Mouse (Mus musculus): ENCODE data around the gene Gja10. TPM values are rescaled to one million over a fixed set of nuclear protein-coding genes. Genes with fewer than 3 reads are reported as not detected.

Gene Gja10
- not detected for total RNA-seq (2023)

DNA sequence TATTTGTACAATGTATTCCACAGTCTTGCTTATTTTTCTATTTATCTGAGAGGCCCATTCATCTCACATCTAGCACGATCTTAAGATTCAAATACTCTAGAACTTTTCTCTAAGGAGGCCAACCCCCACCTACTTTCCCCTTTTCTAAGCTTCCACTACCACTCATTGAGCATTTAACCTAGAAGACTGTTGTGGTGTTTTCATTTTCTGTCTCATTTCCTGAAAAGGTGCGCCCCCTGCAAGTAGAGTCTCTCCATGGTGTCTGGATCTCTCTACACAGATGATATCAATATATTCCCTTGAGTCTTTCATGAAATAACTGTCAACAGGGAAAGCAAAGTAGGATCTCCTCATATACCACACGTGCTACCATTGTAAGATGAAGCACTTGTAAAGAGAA is at the start of gene Gja10:
Gja10 (minus strand) TSS at position 101 of the 400 bp plus-strand sequence.

DNA sequence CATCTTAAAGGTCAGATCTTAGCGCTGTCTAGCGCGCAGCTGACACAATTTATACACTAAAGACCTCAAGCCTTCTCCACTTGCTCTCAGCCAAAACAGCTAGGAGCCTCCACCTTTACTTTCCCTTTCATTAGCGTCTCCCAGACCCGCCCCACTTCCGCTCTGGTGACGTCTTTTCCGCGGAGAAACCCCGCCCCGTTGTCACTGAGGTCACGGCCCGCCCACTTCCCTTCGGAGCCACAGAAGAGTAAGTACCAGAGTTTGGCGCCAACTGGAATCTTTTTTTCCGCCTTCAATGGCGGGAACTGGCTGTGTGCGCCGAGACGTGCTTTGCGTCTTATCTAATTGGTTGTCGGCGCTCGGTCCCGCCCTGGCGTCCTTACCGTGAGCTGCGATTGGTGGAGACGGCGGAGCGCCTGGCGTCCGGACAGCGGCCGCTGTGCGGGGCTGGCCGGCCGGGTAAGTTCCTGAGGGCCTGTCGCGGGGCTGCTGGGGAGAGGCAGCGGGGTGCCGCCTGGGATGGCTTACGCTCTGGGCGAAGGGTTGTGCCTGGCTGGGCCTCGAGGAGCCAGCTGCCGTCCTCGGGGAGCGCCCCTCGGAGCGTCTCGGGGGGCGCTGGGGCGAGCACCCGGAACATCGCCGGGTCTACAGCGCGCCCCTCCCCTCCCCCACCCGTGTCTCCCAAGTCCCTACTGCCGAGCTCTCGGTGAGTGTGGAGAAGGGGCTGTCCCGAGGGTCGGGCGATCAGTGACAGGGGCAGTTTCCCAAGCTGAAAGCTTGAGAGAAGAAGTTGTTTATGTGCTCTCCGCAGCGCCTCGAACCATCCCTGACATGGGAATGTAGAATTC is 12.7 kb upstream of the Gja10 start, which contains the start of gene Casp8ap2:
Casp8ap2 (plus strand) TSS at position 418 of the 848 bp plus-strand sequence.

Other genes starting within 250 kb of the Gja10 start
- 10 to 100 TPM; 12.2 to 13.1 TPM for gene Casp8ap2, start 12.7 kb upstream of the Gja10 start, total RNA-seq (2023)
- gene Mdn1, start 54.4 kb upstream of the Gja10 start, total RNA-seq (2023) = 10 to 100 TPM; 10.7 to 11.3 TPM
- 10 to 100 TPM; 27.1 to 31.4 TPM for gene Lyrm2, start 197.5 kb upstream of the Gja10 start, total RNA-seq (2023)